Mouse (Mus musculus): ENCODE data around the gene Tatdn3.

The Tatdn3 gene

GRCm38 (mm10) chr1:191062781-191063485, at the start of gene Tatdn3, which contains the start of gene Nsl1:
Gene Tatdn3 (minus strand): TSS chr1:191062932.
Gene Nsl1 (plus strand): TSS chr1:191063012.
- peak; percentile 91 to 95 for DNase-seq (ENCODE audit: low spot score in 2 of 2)

- DNase-seq (ENCODE audit: low spot score in 2 of 2), result peak in 1 of 2 experiments; percentile 42
These were observed 48.4 kb upstream of the Tatdn3 start for GRCm38 (mm10) chr1:191111146-191111545.

- DNase-seq (ENCODE audit: low spot score in 2 of 2), result no peak
These were observed 47.2 kb upstream of the Tatdn3 start for GRCm38 (mm10) chr1:191109907-191110306.

- DNase-seq (ENCODE audit: low spot score in 2 of 2), result no peak
These were observed 44.6 kb upstream of the Tatdn3 start for GRCm38 (mm10) chr1:191107306-191107705.

- no peak for DNase-seq (ENCODE audit: low spot score in 2 of 2)
These were observed 42.5 kb upstream of the Tatdn3 start for GRCm38 (mm10) chr1:191105246-191105645.

GRCm38 (mm10) chr1:191102730-191103370, 40.1 kb upstream of the Tatdn3 start:
- no peak for DNase-seq (ENCODE audit: low spot score in 2 of 2)

- no peak for DNase-seq (ENCODE audit: low spot score in 2 of 2)
These were observed 37.1 kb upstream of the Tatdn3 start for GRCm38 (mm10) chr1:191099772-191100291.

GRCm38 (mm10) chr1:191099114-191099513, 36.4 kb upstream of the Tatdn3 start:
- DNase-seq (ENCODE audit: low spot score in 2 of 2), result no peak

- peak; percentile 40 to 52 for DNase-seq (ENCODE audit: low spot score in 2 of 2)
These were observed 35.3 kb upstream of the Tatdn3 start, which contains the start of gene Batf3 for GRCm38 (mm10) chr1:191097802-191098747. Gene Batf3 (plus strand): TSS chr1:191097847.

- no peak for DNase-seq (ENCODE audit: low spot score in 2 of 2)
These were observed 34.3 kb upstream of the Tatdn3 start for GRCm38 (mm10) chr1:191096871-191097681.

- DNase-seq (ENCODE audit: low spot score in 2 of 2), result no peak
These were observed 32.3 kb upstream of the Tatdn3 start for GRCm38 (mm10) chr1:191095019-191095418.

- peak; percentile 56 to 68 for DNase-seq (ENCODE audit: low spot score in 2 of 2)
These were observed 30.8 kb upstream of the Tatdn3 start for GRCm38 (mm10) chr1:191093578-191093977.

GRCm38 (mm10) chr1:191092050-191092449, 29.3 kb upstream of the Tatdn3 start:
- no peak for DNase-seq (ENCODE audit: low spot score in 2 of 2)

- no peak for DNase-seq (ENCODE audit: low spot score in 2 of 2)
These were observed 26.6 kb upstream of the Tatdn3 start for GRCm38 (mm10) chr1:191089355-191089754.

GRCm38 (mm10) chr1:191087955-191088354, 25.2 kb upstream of the Tatdn3 start:
- no peak for DNase-seq (ENCODE audit: low spot score in 2 of 2)

GRCm38 (mm10) chr1:191086960-191087359, 24.2 kb upstream of the Tatdn3 start:
- DNase-seq (ENCODE audit: low spot score in 2 of 2), result no peak

- no peak for DNase-seq (ENCODE audit: low spot score in 2 of 2)
These were observed 23.7 kb upstream of the Tatdn3 start for GRCm38 (mm10) chr1:191086304-191086878.

GRCm38 (mm10) chr1:191085597-191085996, 22.9 kb upstream of the Tatdn3 start:
- DNase-seq (ENCODE audit: low spot score in 2 of 2), result peak in 1 of 2 experiments; percentile 35

- DNase-seq (ENCODE audit: low spot score in 2 of 2), result peak; percentile 56 to 74
These were observed 22.3 kb upstream of the Tatdn3 start for GRCm38 (mm10) chr1:191084951-191085559.

- DNase-seq (ENCODE audit: low spot score in 2 of 2), result no peak
These were observed 20.5 kb upstream of the Tatdn3 start for GRCm38 (mm10) chr1:191083230-191083629.
